Mouse (Mus musculus) stomach, embryonic 16.5 days (tissue): ENCODE data around the gene Rybp. TPM values are rescaled to one million over a fixed set of nuclear protein-coding genes. Genes with fewer than 3 reads are reported as not detected.

Source experiments
- ATAC-seq: fragments of 200-750 bp; cut with Nextera tagmentation; 2 replicates; pipeline ENCODE4 v1.8.0; 2017; ENCODE audit warnings: moderate number of reproducible peaks, moderate TSS enrichment; ENCODE audit not compliant: insufficient read depth, low FRiP score
- H3K27ac ChIP-seq: fragments of 300-500 bp; sonication (generic); 2 replicates; pipeline ENCODE4 v1.5.1; 2014; ENCODE audit warnings: low read length
- H3K27me3 ChIP-seq: fragments of 300-500 bp; sonication (generic); 2 replicates; pipeline ENCODE4 v1.6.1; 2014; ENCODE audit warnings: low read length, control low read depth, mixed read lengths; ENCODE audit not compliant: control insufficient read depth, insufficient read depth
- H3K36me3 ChIP-seq: fragments of 300-500 bp; sonication (generic); 2 replicates; pipeline ENCODE4 v1.6.1; 2014; ENCODE audit warnings: low read length; ENCODE audit not compliant: control insufficient read depth, insufficient read depth
- H3K4me1 ChIP-seq: fragments of 300-500 bp; sonication (generic); 2 replicates; pipeline ENCODE4 v1.6.1; 2014; ENCODE audit warnings: low read length, control low read depth, mixed read lengths; ENCODE audit not compliant: control insufficient read depth, insufficient read depth
- H3K4me2 ChIP-seq: fragments of 300-500 bp; sonication (generic); 2 replicates; pipeline ENCODE4 v1.6.1; 2014; ENCODE audit warnings: low read depth, low read length, mixed read lengths
- H3K4me3 ChIP-seq: fragments of 300-500 bp; sonication (generic); replicated peaks from 2 replicates; pipeline ENCODE4 v1.5.1; 2014; ENCODE audit warnings: mild to moderate bottlenecking, low read length
- H3K9ac ChIP-seq: fragments of 300-500 bp; sonication (generic); 2 replicates; pipeline ENCODE4 v1.6.1; 2014; ENCODE audit warnings: low read length
- H3K9me3 ChIP-seq: fragments of 300-500 bp; sonication (generic); replicated peaks from 2 replicates; pipeline ENCODE4 v1.6.1; 2016; ENCODE audit warnings: low read length, control low read depth; ENCODE audit not compliant: control insufficient read depth
- WGBS: fragments of 180-500 bp; shearing (Covaris S2); extraction: QIAGEN DNeasy Blood & Tissue Kit; methylation state at CpG from one replicate; pipeline ENCODE4 v1.1.7; 2014; 5-methylcytosine and 5-hydroxymethylcytosine counted together
- polyA plus RNA-seq: library from polyadenylated mRNA; unstranded; fragments of >200 nt; fragmentation: Nextera tagmentation; extraction: Ambion mirVana; gene quantifications from 2 replicates; pipeline ENCODE4 v1.2.1, GENCODE M21; 2015

Rybp gene
- polyA plus RNA-seq, 1 experiment from 2014 or later, result 10.5 TPM

- Histone ChIP-seq H3K4me1 (no peaks in the 10 kb centered on the region), H3K27me3 (no peaks in the 10 kb centered on the region), H3K9me3 (no peaks in the 10 kb centered on the region), H3K4me2 (no peak overlapping the region), H3K36me3 (no peaks in the 10 kb centered on the region), H3K9ac (no peak overlapping the region), H3K4me3 (no peak overlapping the region), H3K27ac (no peak overlapping the region)
- 53% methylated on average over 4 of the region's 4 CpGs for WGBS
- ATAC-seq, result no peak
Measured at GRCm38 (mm10) chr6:100298945-100299344, 11.7 kb upstream of the Rybp start.

DNA sequence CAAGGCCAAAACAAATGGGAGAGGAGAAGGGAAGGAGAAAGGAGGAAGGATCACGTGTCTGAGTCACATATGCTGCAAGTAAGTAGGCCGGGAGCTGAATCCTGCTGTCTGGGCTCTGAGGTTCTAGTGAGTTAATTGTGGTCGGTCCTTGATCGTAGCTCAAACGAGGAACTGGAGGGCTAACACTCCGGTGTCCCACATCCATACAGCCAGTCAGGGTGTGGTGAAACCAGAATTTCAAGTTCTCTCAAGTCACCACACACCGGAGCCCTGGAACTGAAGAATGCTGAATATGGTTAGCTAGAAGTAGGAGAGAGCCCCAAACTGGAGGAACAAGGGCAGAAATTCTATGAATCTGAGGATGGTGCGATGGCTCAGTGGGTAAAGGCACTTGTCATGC, 10.3 kb upstream of the Rybp start:
- Histone ChIP-seq H3K4me3 (no peak overlapping the region), H3K4me2 (no peak overlapping the region), H3K9me3 (no peaks in the 10 kb centered on the region), H3K36me3 (no peaks in the 10 kb centered on the region), H3K27me3 (no peaks in the 10 kb centered on the region), H3K27ac (peak overlapping the region; percentile 53), H3K4me1 (no peaks in the 10 kb centered on the region), H3K9ac (no peak overlapping the region)
- peak; percentile 73 for ATAC-seq
- WGBS, result 60% methylated on average over 8 of the region's 8 CpGs

GRCm38 (mm10) chr6:100292411-100292810, 5.1 kb upstream of the Rybp start:
- peaks cover 4% of the 10 kb centered on the region for H3K4me1 ChIP-seq
- no peak for ATAC-seq
- no peak overlapping the region for H3K9ac ChIP-seq
- H3K27me3 ChIP-seq, result no peaks in the 10 kb centered on the region
- 80% methylated on average over 6 of the region's 6 CpGs for WGBS
- no peak overlapping the region for H3K4me3 ChIP-seq
- H3K27ac ChIP-seq, result no peak overlapping the region
- H3K9me3 ChIP-seq, result no peaks in the 10 kb centered on the region
- H3K4me2 ChIP-seq, result no peak overlapping the region
- no peaks in the 10 kb centered on the region for H3K36me3 ChIP-seq

DNA sequence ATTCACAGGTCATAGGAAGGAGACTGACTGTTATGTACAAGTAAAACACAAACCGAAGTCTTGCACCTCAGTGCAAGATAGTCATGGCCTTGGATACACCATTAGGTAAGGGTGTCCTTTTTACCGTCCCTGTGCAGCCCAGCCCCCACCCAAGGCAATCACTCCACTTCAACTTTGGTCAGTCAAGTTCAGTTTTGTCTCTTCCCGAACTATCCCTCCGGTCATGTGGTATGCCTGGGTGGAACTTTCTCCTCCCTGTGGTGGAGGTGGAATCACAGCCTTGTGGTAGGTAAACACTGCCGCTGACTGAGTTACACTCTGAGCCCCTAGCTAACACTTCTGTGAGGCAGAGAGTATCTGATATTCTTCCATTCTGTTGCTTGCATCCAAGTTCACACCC, 1.8 kb upstream of the Rybp start:
- WGBS, result 66% methylated on average over 5 of the region's 5 CpGs
- Histone ChIP-seq H3K4me1 (peaks cover 8% of the 10 kb centered on the region), H3K27ac (no peak overlapping the region), H3K9ac (no peak overlapping the region), H3K4me3 (no peak overlapping the region), H3K4me2 (no peak overlapping the region), H3K9me3 (no peaks in the 10 kb centered on the region), H3K27me3 (no peaks in the 10 kb centered on the region), H3K36me3 (no peaks in the 10 kb centered on the region)
- no peak for ATAC-seq

DNA sequence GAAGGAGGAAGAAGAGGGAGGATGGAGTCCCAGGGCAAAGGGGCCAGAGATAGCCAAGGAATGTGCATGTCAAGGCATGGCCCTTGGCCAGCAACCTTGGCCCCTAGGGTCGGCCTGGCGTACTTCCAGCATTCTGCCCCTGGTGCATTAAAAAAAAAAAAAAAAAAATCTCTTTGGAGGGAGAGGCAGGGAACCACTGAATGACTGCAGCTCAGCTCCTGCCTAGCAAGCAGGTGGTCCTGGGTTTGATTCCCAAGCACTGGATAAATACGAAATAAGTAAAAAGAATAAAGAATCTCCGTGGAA, 1.4 kb upstream of the Rybp start:
- ATAC-seq, result no peak
- Histone ChIP-seq H3K36me3 (no peaks in the 10 kb centered on the region), H3K9me3 (no peaks in the 10 kb centered on the region), H3K4me2 (peak overlapping the region; percentile 99), H3K27me3 (no peaks in the 10 kb centered on the region), H3K4me3 (no peak overlapping the region), H3K4me1 (peaks cover 11% of the 10 kb centered on the region), H3K9ac (no peak overlapping the region), H3K27ac (no peak overlapping the region)
- 45% methylated on average over 4 of the region's 4 CpGs for WGBS

DNA sequence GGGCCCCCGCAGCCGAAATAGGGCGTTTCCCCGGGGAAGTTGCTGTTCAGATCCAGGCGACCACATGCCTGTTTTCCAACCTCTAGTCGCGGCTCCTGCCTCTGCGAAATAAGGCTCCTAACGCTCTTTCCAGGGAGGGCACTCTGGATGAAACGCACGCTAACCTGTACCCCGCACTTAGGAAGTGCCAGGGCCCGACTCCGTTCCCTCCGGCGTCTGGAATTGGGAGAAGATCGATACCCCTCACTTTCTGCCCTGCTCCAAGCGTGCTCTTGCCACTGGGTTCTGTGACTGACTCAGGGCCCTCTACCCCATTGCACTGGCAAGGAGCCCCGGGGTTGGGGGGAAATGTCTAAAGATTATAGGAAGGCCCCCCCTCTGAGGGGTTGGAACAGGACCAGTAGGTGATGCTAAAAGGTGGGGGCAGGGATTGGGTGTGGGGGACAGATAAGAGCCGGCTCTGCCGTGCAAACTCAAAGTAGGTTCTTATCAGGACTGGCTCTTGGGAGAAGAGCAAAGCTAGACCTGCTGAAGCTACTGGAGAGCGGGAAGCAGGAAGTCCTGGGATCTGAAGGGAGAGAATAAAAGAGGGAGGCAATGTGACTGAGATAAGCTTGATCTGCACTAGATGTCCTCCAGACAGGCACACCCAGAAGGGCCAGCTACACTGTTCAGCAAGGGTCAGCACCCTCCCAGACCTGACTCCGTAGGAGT, 888 bp upstream of the Rybp start:
- Histone ChIP-seq H3K4me2 (peak overlapping the region; percentile 99), H3K9ac (peak overlapping the region; percentile 87), H3K9me3 (no peaks in the 10 kb centered on the region), H3K27me3 (no peaks in the 10 kb centered on the region), H3K4me1 (peaks cover 13% of the 10 kb centered on the region), H3K4me3 (peak overlapping the region; percentile 73), H3K27ac (peak overlapping the region; percentile 80), H3K36me3 (no peaks in the 10 kb centered on the region)
- WGBS, result 3% methylated on average over 23 of the region's 23 CpGs
- no peak for ATAC-seq

GRCm38 (mm10) chr6:100286573-100287333, 532 bp downstream of the Rybp start:
- WGBS, result under 1% methylated on average over 89 of the region's 117 CpGs

GRCm38 (mm10) chr6:100285985-100286572, 1.2 kb downstream of the Rybp start:
- 3% methylated on average over 18 of the region's 18 CpGs for WGBS
- ATAC-seq, result no peak

More at GRCm38 (mm10) chr6:100286573-100287333, 532 bp downstream of the Rybp start:
- Histone ChIP-seq H3K36me3 (no peaks in the 10 kb centered on the region), H3K4me2 (peak overlapping the region; percentile 87), H3K4me3 (peak overlapping the region; percentile 73), H3K4me1 (peaks cover 15% of the 10 kb centered on the region), H3K9me3 (no peaks in the 10 kb centered on the region), H3K27me3 (no peaks in the 10 kb centered on the region), H3K27ac (peak overlapping the region; percentile 94), H3K9ac (peak overlapping the region; percentile 94)
- ATAC-seq, result peak; percentile 82

GRCm38 (mm10) chr6:100278841-100279240, 8.4 kb downstream of the Rybp start:
- H3K4me2 ChIP-seq, result no peak overlapping the region
- H3K27me3 ChIP-seq, result no peaks in the 10 kb centered on the region
- H3K27ac ChIP-seq, result no peak overlapping the region
- H3K9ac ChIP-seq, result no peak overlapping the region
- H3K4me1 ChIP-seq, result peaks cover 13% of the 10 kb centered on the region
- no peaks in the 10 kb centered on the region; the same call in 1 of the 2 replicates for H3K9me3 ChIP-seq
- no peak overlapping the region for H3K4me3 ChIP-seq
- no peaks in the 10 kb centered on the region for H3K36me3 ChIP-seq
- ATAC-seq, result no peak
- 86% methylated on average over 1 of the region's 1 CpGs for WGBS

More at GRCm38 (mm10) chr6:100285985-100286572, 1.2 kb downstream of the Rybp start:
- H3K36me3 ChIP-seq, result no peaks in the 10 kb centered on the region
- no peaks in the 10 kb centered on the region for H3K27me3 ChIP-seq
- peak overlapping the region; percentile 94 for H3K9ac ChIP-seq
- no peaks in the 10 kb centered on the region for H3K9me3 ChIP-seq
- H3K4me2 ChIP-seq, result peak overlapping the region; percentile 87
- H3K4me1 ChIP-seq, result peaks cover 15% of the 10 kb centered on the region
- peak overlapping the region; percentile 73 for H3K4me3 ChIP-seq
- peak overlapping the region; percentile 94; the same call in 1 of the 2 replicates for H3K27ac ChIP-seq
